Mouse (Mus musculus) lung, postnatal 0 days (tissue): ENCODE measurements around the gene Neurod1.

Source experiments
- CTCF ChIP-seq: IDR thresholded peaks from 2 replicates; pipeline ENCODE4 v1.5.1; 2016; ENCODE audit warnings: antibody characterized with exemption, mild to moderate bottlenecking
- EP300 ChIP-seq: IDR thresholded peaks from 2 replicates; pipeline ENCODE4 v1.6.1; 2016; ENCODE audit warnings: antibody characterized with exemption, mild to moderate bottlenecking, control low read depth

DNA sequence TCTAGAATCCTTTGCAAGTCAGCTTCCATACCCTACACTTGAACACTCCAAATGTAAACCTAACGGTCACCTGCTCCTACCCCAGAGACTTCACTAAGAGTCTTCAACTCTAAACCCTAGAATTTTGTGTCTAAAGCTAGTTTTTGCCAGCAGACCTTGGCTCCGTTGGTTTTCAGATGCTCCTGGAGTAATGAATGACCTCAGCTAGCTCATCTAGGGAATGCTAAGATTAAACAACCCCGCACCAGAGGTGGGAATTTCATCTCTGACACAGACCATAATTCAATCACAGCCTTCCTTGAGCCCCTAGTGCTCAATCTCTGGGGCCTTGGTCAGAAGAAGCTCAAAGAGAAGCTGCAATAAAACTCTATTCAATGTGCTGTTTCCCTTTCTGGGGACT is 883 bp upstream of the Neurod1 start:
- TF ChIP-seq CTCF, result no peak
- no peak for TF ChIP-seq EP300
